Mouse (Mus musculus) myocyte (in vitro differentiated cells): ENCODE measurements around the gene Tchhl1. TPM values are rescaled to one million over a fixed set of nuclear protein-coding genes. Genes with fewer than 3 reads are reported as not detected.
A peak's percentile ranks its signal among the peaks of the same experiment; 100 is the strongest.

ENCODE experiments used
- H3K27me3 ChIP-seq: one replicate; pipeline ENCODE4 v1.6.1; 2011; ENCODE audit not compliant: control insufficient read depth, insufficient read depth, insufficient read length
- H3K36me3 ChIP-seq: one replicate; pipeline ENCODE4 v1.6.1; 2011; ENCODE audit not compliant: control insufficient read depth, insufficient read depth
- H3K4me2 ChIP-seq: one replicate; pipeline ENCODE4 v1.6.1; 2011; ENCODE audit warnings: low read depth, control low read depth
- H3K4me3 ChIP-seq: one replicate; pipeline ENCODE4 v1.5.1; 2011; ENCODE audit warnings: mild to moderate bottlenecking, control low read depth, moderate library complexity
- H3K79me2 ChIP-seq: one replicate; pipeline ENCODE4 v1.6.1; 2011; ENCODE audit not compliant: control insufficient read depth, insufficient read depth
- H3ac ChIP-seq: one replicate; pipeline ENCODE4 v1.6.1; 2011; ENCODE audit not compliant: control insufficient read depth, insufficient read length
- CEBPB ChIP-seq: IDR thresholded peaks from 2 replicates; pipeline ENCODE4 v1.6.1; 2011; ENCODE audit warnings: mild to moderate bottlenecking, moderate library complexity; ENCODE audit not compliant: poor library complexity, insufficient read depth, severe bottlenecking
- E2F4 ChIP-seq: IDR thresholded peaks from one replicate; pipeline ENCODE4 v1.6.1; 2011; ENCODE audit warnings: mild to moderate bottlenecking, control low read depth, moderate library complexity; ENCODE audit not compliant: insufficient read depth
- MAX ChIP-seq: IDR thresholded peaks from one replicate; pipeline ENCODE4 v1.6.1; 2011; ENCODE audit warnings: low read depth, mild to moderate bottlenecking, control low read depth
- MYOD1 ChIP-seq, 3 experiments: IDR thresholded peaks; one replicate each; pipeline ENCODE4 v1.6.1; 2011; ENCODE audit warnings: control low read depth in 2 of 3, low read depth in 2 of 3, mild to moderate bottlenecking in 2 of 3, moderate library complexity in 1 of 3; ENCODE audit not compliant: insufficient read length in 2 of 3, control insufficient read depth in 1 of 3
- MYOG ChIP-seq, 3 experiments: IDR thresholded peaks; one replicate each; pipeline ENCODE4 v1.6.1; 2011; ENCODE audit warnings: control low read depth in 2 of 3, low read depth in 2 of 3, mild to moderate bottlenecking in 2 of 3; ENCODE audit not compliant: insufficient read length in 2 of 3, control insufficient read depth in 1 of 3, insufficient read depth in 1 of 3
- POLR2A ChIP-seq: IDR thresholded peaks from one replicate; pipeline ENCODE4 v1.6.1; 2011; ENCODE audit warnings: low read depth, mild to moderate bottlenecking, control low read depth, moderate library complexity; ENCODE audit not compliant: insufficient read length
- POLR2AphosphoS2 ChIP-seq: IDR thresholded peaks from one replicate; pipeline ENCODE4 v1.6.1; 2011; ENCODE audit warnings: low read depth, control low read depth; ENCODE audit not compliant: insufficient read length
- REST ChIP-seq: IDR thresholded peaks from one replicate; pipeline ENCODE4 v1.6.1; 2011; ENCODE audit warnings: mild to moderate bottlenecking, control low read depth, moderate library complexity; ENCODE audit not compliant: insufficient read depth, insufficient read length
- SRF ChIP-seq: IDR thresholded peaks from one replicate; pipeline ENCODE4 v1.6.1; 2011; ENCODE audit warnings: low read depth; ENCODE audit not compliant: control insufficient read depth, insufficient read length
- TCF12 ChIP-seq: IDR thresholded peaks from one replicate; pipeline ENCODE4 v1.6.1; 2011; ENCODE audit warnings: mild to moderate bottlenecking, control low read depth; ENCODE audit not compliant: poor library complexity, insufficient read depth, severe bottlenecking
- TCF3 ChIP-seq: IDR thresholded peaks from one replicate; pipeline ENCODE4 v1.6.1; 2011; ENCODE audit warnings: low read depth, control low read depth; ENCODE audit not compliant: insufficient read length
- USF1 ChIP-seq: IDR thresholded peaks from one replicate; pipeline ENCODE4 v1.6.1; 2011; ENCODE audit warnings: low read depth, mild to moderate bottlenecking, control low read depth, moderate library complexity
- polyA plus RNA-seq: library from polyadenylated mRNA; unstranded; fragments of >200 nt; fragmentation: generic; extraction: Trizol; gene quantifications from one replicate; pipeline ENCODE4 v1.2.1, GENCODE M21; 2012; ENCODE audit warnings: missing spikeins

The Tchhl1 gene
- polyA plus RNA-seq, 1 experiment = not detected

GRCm38 (mm10) chr3:93517343-93517742, 48.8 kb downstream of the Tchhl1 start:
- no peak for TF ChIP-seq TCF12
- no peaks in the 10 kb centered on the region for H3K36me3 ChIP-seq

GRCm38 (mm10) chr3:93519856-93520329, 51.3 kb downstream of the Tchhl1 start:
- Histone ChIP-seq H3K27me3 (no peaks in the 10 kb centered on the region), H3K79me2 (peaks cover 36% of the 10 kb centered on the region)

More at GRCm38 (mm10) chr3:93517343-93517742, 48.8 kb downstream of the Tchhl1 start:
- Histone ChIP-seq H3K27me3 (no peaks in the 10 kb centered on the region), H3ac (no peak overlapping the region), H3K79me2 (peaks cover 14% of the 10 kb centered on the region), H3K4me2 (no peak overlapping the region), H3K4me3 (no peak overlapping the region)

GRCm38 (mm10) chr3:93520330-93521193, 52.0 kb downstream of the Tchhl1 start, which contains the start of gene S100a11:
Gene S100a11, plus strand, starts transcription at chr3:93520488.
- TF ChIP-seq MYOD1 (IDR thresholded peaks at IDR 0.05; ENCODE audit: control insufficient read depth in 1 of 3, insufficient read length in 2 of 3, low read depth in 2 of 3) (no peak), CEBPB (no peak), USF1 (no peak), MAX (no peak), TCF3 (no peak), TCF12 (no peak), POLR2A (peak; percentile 68), MYOG (IDR thresholded peaks at IDR 0.05; ENCODE audit: control insufficient read depth in 1 of 3, insufficient read depth in 1 of 3, insufficient read length in 2 of 3, low read depth in 2 of 3) (no peak), POLR2AphosphoS2 (peak; percentile 86), SRF (no peak), REST (no peak), E2F4 (no peak)
- Histone ChIP-seq H3K36me3 (peaks cover 22% of the 10 kb centered on the region), H3K27me3 (no peaks in the 10 kb centered on the region), H3K4me2 (peak within 1 kb of the TSS; percentile 76), H3K79me2 (peaks cover 39% of the 10 kb centered on the region), H3K4me3 (peak within 1 kb of the TSS; percentile 65), H3ac (no peak within 1 kb of the TSS)

More at GRCm38 (mm10) chr3:93519856-93520329, 51.3 kb downstream of the Tchhl1 start:
- H3K36me3 ChIP-seq = peaks cover 16% of the 10 kb centered on the region
- H3K4me2 ChIP-seq = peak overlapping the region; percentile 76
- peak overlapping the region; percentile 65 for H3K4me3 ChIP-seq
- H3ac ChIP-seq = no peak overlapping the region
- no peak for TF ChIP-seq E2F4
- no peak for TF ChIP-seq CEBPB
- no peak for TF ChIP-seq REST
- TF ChIP-seq MYOD1 (IDR thresholded peaks at IDR 0.05; ENCODE audit: control insufficient read depth in 1 of 3, insufficient read length in 2 of 3, low read depth in 2 of 3) = no peak

Other genes starting within 250 kb of the Tchhl1 start
- not detected for gene Flg, start 195.2 kb upstream of the Tchhl1 start, polyA plus RNA-seq
- gene Hrnr, start 149.0 kb upstream of the Tchhl1 start, polyA plus RNA-seq = not detected
- gene Rptn, start 75.1 kb upstream of the Tchhl1 start, polyA plus RNA-seq = not detected
- 0.05 TPM for gene Tchh, start 26.4 kb upstream of the Tchhl1 start, polyA plus RNA-seq
- gene S100a11, start 51.7 kb downstream of the Tchhl1 start, polyA plus RNA-seq = 1,972 TPM
- gene S100a10, start 86.3 kb downstream of the Tchhl1 start, polyA plus RNA-seq = 788 TPM
- not detected for gene Tdpoz2, start 183.9 kb downstream of the Tchhl1 start, polyA plus RNA-seq
- not detected for gene Tdpoz1, start 207.6 kb downstream of the Tchhl1 start, polyA plus RNA-seq
- not detected for gene Gm37596, start 224.3 kb downstream of the Tchhl1 start, polyA plus RNA-seq